Mouse (Mus musculus) thymus, adult 2 months (tissue): ENCODE results near the gene Alg5.

Experiments
- CTCF ChIP-seq: fragments of 200-500 bp; IDR thresholded peaks from 2 replicates; pipeline ENCODE4 v1.5.1; 2012; ENCODE audit warnings: mild to moderate bottlenecking, control low read depth, low read length, moderate library complexity, borderline replicate concordance; ENCODE audit not compliant: control insufficient read depth, poor library complexity, insufficient read depth; ENCODE audit errors: extremely low read depth
- POLR2A ChIP-seq: fragments of 200-500 bp; IDR thresholded peaks from 2 replicates; pipeline ENCODE4 v1.6.1; 2012; ENCODE audit warnings: mild to moderate bottlenecking, low read length, control low read depth, moderate library complexity; ENCODE audit not compliant: control insufficient read depth, poor library complexity, insufficient read depth; ENCODE audit errors: extremely low read depth

- TF ChIP-seq POLR2A (no peak), CTCF (no peak)
Measured at GRCm38 (mm10) chr3:54723741-54724500, 11.4 kb upstream of the Alg5 start.
